Mouse (Mus musculus): ENCODE results near the gene Gm17349.

GRCm38 (mm10) chr15:99716814-99717213 is 11.5 kb upstream of the Gm17349 start:
- TF ChIP-seq POLR2A (IDR thresholded peaks at IDR 0.05; ENCODE audit: low read depth, low read length) (no peak), CTCF (IDR thresholded peaks at IDR 0.05; ENCODE audit: extremely low read depth, insufficient read depth, insufficient read length, insufficient replicate concordance) (no peak)

Measured in spleen, adult 2 months (tissue).